Mouse (Mus musculus) embryonic facial prominence, embryonic 14.5 days (tissue): ENCODE measurements at regions not wholly inside any gene's neighbourhood (a gene's known extent, or its start where the extent isn't known, plus 50 kb on each side); places are given as distances from the start of the nearest gene placed in this dataset.

Experiments used
- ATAC-seq: fragments of 200-750 bp; cut with Nextera tagmentation; 2 replicates; pipeline ENCODE4 v1.8.0; 2017; ENCODE audit warnings: low read depth, moderate number of reproducible peaks, moderate TSS enrichment
- DNase-seq: peaks from one replicate; pipeline ENCODE4 v3.0.0-alpha.2; 2015; ENCODE audit warnings: low spot score
- H3K27ac ChIP-seq: fragments of 300-500 bp; sonication (generic); replicated peaks from 2 replicates; pipeline ENCODE4 v1.5.1; 2014; ENCODE audit warnings: low read depth, mild to moderate bottlenecking, low read length, moderate library complexity
- H3K27me3 ChIP-seq: fragments of 300-500 bp; sonication (generic); replicated peaks from 2 replicates; pipeline ENCODE4 v1.6.1; 2014; ENCODE audit warnings: low read length; ENCODE audit not compliant: control insufficient read depth, insufficient read depth
- H3K36me3 ChIP-seq: fragments of 300-500 bp; sonication (generic); 2 replicates; pipeline ENCODE4 v1.6.1; 2014; ENCODE audit warnings: low read length, mixed read lengths; ENCODE audit not compliant: control insufficient read depth, insufficient read depth
- H3K4me1 ChIP-seq: fragments of 300-500 bp; sonication (generic); 2 replicates; pipeline ENCODE4 v1.6.1; 2014; ENCODE audit warnings: antibody characterized with exemption, low read length; ENCODE audit not compliant: control insufficient read depth, insufficient read depth
- H3K4me2 ChIP-seq: fragments of 300-500 bp; sonication (generic); 2 replicates; pipeline ENCODE4 v1.6.1; 2014; ENCODE audit warnings: low read depth, mild to moderate bottlenecking, low read length, moderate library complexity, mixed read lengths
- H3K4me3 ChIP-seq: fragments of 300-500 bp; sonication (generic); 2 replicates; pipeline ENCODE4 v1.5.1; 2014; ENCODE audit warnings: low read depth, mild to moderate bottlenecking, low read length
- H3K9ac ChIP-seq: fragments of 300-500 bp; sonication (generic); 2 replicates; pipeline ENCODE4 v1.6.1; 2014; ENCODE audit warnings: low read depth, mild to moderate bottlenecking, low read length, moderate library complexity, mixed read lengths
- H3K9me3 ChIP-seq: fragments of 300-500 bp; sonication (generic); 2 replicates; pipeline ENCODE4 v1.6.1; 2016; ENCODE audit warnings: low read length; ENCODE audit not compliant: control insufficient read depth
- WGBS: fragments of 180-500 bp; shearing (Covaris S2); extraction: QIAGEN DNeasy Blood & Tissue Kit; methylation state at CpG from one replicate; pipeline ENCODE4 v1.1.7; 2014; 5-methylcytosine and 5-hydroxymethylcytosine counted together

DNA sequence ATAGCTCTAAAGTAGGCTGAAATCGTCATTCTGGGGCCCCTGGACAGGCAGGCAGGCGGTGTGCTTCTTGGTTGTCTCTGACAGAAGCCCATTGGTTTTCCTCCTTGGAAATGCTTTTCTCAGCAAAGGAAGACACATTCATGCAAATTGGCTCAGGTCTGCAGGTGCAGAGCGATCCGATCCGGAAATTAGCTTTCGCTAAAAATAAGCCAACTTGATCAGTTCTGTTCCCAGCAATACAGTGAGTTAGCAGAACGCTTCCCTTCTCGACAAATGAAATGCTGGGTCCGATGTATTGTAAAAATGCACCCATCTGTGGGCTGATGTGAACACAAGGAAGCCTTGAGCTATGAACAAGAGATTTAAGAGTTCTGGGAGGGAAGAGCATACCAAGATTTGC lies 66.2 kb upstream of the Lipc start:
- Histone ChIP-seq H3K27ac (no peak overlapping the region), H3K4me3 (no peak overlapping the region), H3K9me3 (no peaks in the 10 kb centered on the region), H3K36me3 (no peaks in the 10 kb centered on the region), H3K9ac (no peak overlapping the region), H3K27me3 (no peaks in the 10 kb centered on the region), H3K4me1 (no peaks in the 10 kb centered on the region), H3K4me2 (no peak overlapping the region)
- 78% methylated on average over 9 of the region's 9 CpGs for WGBS
- DNase-seq (no peak), ATAC-seq (no peak)

DNA sequence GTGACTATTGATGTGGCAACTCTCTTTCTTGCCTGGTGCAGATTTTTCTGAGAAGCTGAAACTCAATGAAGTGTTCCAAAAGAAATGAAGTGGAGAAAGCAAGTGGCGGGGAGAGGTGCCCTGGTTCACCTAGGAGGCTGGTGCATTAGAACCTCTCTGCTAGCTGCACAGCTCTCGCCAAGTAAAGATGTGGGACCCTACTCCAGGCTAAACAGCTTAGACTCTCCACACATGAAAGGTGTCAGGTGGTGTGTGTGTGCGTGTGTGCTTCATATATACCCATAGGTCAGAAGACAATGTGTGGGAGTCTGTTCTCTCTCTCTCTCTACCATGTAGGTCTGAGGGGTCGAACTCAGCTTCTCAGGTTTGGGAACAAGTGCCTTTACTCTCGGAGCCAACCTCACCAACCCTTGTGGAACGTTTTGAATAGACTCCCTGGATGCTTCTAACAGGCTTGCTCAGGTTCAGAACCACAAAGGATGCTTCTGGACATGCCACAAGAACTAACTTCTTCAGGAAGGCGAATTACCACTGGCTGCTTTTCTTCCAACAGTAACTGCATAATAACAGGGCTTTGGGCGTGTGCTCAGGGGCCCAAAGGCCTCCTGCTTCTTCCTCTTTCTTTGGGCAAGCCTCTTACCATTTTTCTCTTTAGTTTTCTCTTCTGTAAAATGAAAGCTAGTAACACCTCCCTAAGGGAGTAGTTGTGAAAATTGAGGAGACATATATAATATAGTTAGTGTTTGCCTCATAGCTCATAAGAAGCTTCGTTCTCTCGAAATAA lies 65.6 kb upstream of the Lipc start:
- WGBS: 83% methylated on average over 10 of the region's 10 CpGs
- no peak overlapping the region for H3K9ac ChIP-seq
- DNase-seq (no peak), ATAC-seq (no peak)
- H3K27me3 ChIP-seq: no peaks in the 10 kb centered on the region
- no peaks in the 10 kb centered on the region for H3K36me3 ChIP-seq
- H3K9me3 ChIP-seq: no peaks in the 10 kb centered on the region
- no peak overlapping the region for H3K4me3 ChIP-seq
- H3K4me2 ChIP-seq: no peak overlapping the region
- no peaks in the 10 kb centered on the region for H3K4me1 ChIP-seq
- no peak overlapping the region for H3K27ac ChIP-seq

DNA sequence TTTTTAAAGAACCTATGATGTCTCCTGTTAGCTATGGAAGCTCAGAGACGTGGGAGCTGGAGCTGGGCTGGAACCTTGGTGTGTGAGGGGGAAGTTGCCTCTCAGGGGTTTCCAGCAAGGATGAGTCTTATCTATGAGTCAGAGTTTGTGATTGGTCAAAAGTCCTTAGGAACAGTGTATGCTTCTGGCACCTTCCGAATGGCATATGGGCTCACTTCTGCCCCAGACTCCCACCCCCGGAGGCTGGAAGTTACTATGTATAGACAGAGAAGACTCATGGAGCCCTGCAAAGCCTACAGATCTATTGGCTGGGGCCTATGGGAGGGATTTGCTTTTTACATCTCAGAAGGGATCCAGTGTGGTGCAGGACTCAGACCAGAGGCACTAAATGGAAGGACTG lies 63.9 kb upstream of the Lipc start:
- DNase-seq: no peak
- ATAC-seq: no peak
- Histone ChIP-seq H3K27me3 (no peaks in the 10 kb centered on the region), H3K36me3 (no peaks in the 10 kb centered on the region), H3K4me1 (no peaks in the 10 kb centered on the region), H3K4me3 (no peak overlapping the region), H3K4me2 (no peak overlapping the region), H3K9ac (no peak overlapping the region), H3K27ac (no peak overlapping the region), H3K9me3 (no peaks in the 10 kb centered on the region)
- 76% methylated on average over 3 of the region's 3 CpGs for WGBS

DNA sequence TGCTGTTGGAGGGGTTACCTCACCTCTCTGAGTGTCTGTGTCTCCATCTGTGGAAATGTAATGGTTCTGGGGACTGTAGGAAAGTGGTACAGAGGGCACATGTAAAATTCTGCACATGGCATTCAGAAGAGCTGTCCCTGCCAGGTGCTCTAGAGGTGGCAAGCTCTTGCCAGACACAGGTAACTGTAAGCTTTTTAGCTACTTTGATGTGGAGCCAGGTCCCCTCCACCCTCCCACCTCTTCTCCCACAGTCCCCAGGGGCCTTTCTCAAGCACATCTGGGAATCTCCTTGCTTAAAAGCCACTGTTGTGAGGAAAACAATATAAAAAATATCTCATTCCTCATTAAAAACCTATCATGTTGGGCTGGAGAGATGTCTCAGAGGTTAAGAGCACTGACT lies 63.4 kb upstream of the Lipc start:
- H3K4me2 ChIP-seq: no peak overlapping the region
- no peaks in the 10 kb centered on the region for H3K36me3 ChIP-seq
- no peak overlapping the region for H3K27ac ChIP-seq
- no peak overlapping the region for H3K9ac ChIP-seq
- no peaks in the 10 kb centered on the region for H3K27me3 ChIP-seq
- H3K4me3 ChIP-seq: no peak overlapping the region
- H3K4me1 ChIP-seq: no peaks in the 10 kb centered on the region
- H3K9me3 ChIP-seq: no peaks in the 10 kb centered on the region
- no peak for ATAC-seq
- DNase-seq: no peak

DNA sequence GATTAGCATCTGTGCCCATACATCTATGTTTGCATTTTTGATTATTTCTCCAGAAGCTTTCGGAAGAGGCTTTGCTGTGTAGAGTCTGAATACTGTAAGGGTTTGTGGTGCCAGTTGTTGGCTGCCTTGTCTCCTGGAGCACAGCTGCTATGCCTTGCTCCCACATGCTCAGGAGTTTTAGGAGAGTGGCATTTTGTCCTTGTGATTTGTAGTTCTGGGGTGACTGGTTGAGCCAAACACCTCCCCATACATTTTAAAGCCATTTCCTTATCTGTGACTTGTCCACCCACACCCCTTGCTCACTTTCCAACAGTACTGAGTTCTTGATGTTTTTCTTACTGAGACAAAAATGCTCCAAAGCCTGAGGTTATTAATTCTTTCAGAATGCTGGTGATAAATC lies 60.4 kb upstream of the Lipc start:
- no peaks in the 10 kb centered on the region for H3K36me3 ChIP-seq
- no peaks in the 10 kb centered on the region for H3K4me1 ChIP-seq
- no peak for DNase-seq
- H3K9me3 ChIP-seq: no peaks in the 10 kb centered on the region
- H3K4me3 ChIP-seq: no peak overlapping the region
- H3K9ac ChIP-seq: no peak overlapping the region
- 82% methylated on average over 1 of the region's 1 CpGs for WGBS
- no peaks in the 10 kb centered on the region for H3K27me3 ChIP-seq
- H3K4me2 ChIP-seq: no peak overlapping the region
- H3K27ac ChIP-seq: no peak overlapping the region
- ATAC-seq: no peak

DNA sequence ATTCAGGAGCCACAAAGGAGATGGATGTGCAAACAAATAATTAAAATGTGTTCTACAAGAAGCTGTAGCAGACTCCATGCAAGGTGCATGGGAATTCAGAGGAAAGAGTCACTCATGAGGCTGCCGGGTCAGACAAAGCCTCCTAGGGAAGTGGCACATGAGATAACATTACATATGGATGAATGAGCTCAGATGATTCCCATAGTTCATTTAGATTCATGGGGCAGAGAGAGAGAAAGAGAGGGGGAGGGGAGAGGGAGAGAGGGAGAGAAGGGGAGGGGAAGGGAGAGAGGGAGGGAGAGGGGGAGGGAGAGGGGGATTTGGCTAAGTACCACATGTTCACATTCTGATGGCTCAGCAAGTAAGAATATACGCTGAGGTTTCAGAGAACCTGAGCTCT lies 52.6 kb upstream of the Lipc start:
- DNase-seq (no peak), ATAC-seq (no peak)
- Histone ChIP-seq H3K36me3 (no peaks in the 10 kb centered on the region), H3K9me3 (no peaks in the 10 kb centered on the region), H3K4me3 (no peak overlapping the region), H3K27ac (no peak overlapping the region), H3K4me2 (no peak overlapping the region), H3K9ac (no peak overlapping the region), H3K4me1 (no peaks in the 10 kb centered on the region), H3K27me3 (no peaks in the 10 kb centered on the region)
- WGBS: 92% methylated on average over 2 of the region's 2 CpGs
